Mouse (Mus musculus) cerebellum, adult 18-20 months (tissue): ENCODE measurements at regions not wholly inside any gene's neighbourhood (a gene's known extent, or its start where the extent isn't known, plus 50 kb on each side); places are given as distances from the start of the nearest gene placed in this dataset.

Source experiments
- DNase-seq, 2 experiments: peaks; one replicate each; pipeline ENCODE4 v3.0.0; 2021

DNA sequence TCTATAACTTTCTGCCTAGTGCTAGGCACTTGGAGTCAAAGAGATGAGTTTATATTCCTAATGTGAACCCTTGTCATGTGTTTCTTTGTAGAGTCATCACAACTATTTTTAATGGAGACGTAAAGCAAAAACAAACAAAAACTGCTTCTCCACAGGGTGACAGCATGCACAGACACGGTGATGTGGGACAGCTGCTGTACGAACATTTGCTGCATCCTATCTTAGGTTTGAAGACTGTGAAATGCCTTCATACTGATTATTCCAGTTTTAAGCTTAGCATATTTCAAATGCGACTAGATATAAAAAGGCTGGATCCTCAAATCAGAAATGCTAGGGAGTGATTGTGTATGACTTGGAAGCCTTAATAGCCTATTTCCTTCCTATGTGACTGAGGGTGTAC is 187.3 kb upstream of the Eci2 start:
- DNase-seq = no peak

DNA sequence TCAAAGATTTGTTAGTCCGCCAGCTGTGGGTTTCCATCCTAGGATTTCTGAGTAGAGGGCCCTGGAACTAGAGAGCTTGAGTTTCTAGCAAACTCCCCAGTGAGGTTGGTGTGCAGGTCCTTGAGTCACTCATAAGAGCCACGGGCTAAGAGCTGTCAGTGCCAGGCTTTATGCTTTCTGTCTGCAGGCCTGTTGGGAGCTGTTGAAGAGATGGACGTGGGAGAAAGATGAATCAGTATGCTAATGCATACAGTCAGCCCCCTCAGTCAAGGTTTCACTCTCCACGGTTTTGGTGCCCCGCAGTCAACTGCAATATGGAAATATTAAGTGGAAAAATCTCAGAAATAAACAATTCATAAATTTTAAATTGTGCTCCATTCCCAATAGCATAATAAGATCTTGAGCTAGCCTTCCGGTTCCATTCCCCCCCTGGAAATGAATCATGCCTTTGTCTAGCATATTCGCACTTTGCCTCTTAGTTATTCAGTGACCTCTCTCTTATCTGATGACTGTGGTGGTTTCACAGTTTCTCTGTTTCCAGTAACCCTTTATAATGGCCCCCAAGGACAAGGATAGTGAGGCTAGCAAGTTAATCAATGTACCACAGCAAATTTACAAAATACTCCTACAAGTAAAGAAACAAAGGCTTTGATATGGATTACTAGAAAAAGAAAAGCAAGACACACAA is 199.4 kb upstream of the Eci2 start:
- no peak for DNase-seq

DNA sequence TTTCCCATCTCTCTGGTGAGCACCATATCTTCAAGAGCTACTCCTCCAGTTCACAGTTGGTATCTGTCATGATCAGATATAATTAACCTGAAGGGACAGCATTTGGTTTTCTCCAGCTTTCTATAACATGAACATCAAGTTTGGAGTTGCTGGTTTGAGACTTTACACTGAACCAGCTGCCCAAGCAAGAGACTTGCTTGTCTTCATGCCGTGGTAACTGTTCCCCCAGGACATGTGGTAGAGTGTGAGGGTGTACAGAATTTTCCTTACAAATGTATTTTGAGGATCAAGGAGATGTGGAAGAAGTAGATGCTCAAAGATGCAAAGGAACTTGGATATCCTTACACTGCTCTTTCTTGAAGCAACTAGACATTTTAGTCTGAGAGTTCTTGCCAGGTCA is 200.0 kb upstream of the Eci2 start:
- DNase-seq = no peak

DNA sequence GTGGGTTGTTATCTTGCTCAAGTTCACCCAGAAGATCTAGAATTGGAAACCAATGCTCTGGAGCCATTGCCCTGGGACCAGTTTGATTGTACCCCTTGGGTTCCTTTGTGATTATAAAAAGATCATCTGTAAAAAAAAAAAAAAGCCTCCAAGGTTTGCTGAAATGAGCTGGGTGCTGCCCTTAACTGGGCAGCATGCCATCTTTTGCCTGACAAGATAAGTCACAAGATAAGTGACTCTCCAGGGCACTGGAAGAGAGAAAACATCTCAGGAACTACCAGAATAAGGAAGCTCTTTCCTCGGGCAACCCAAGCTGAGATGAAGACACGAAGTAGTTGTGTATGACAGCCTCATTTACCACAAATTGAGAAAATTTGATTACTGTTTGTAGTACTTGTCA is 202.7 kb upstream of the Eci2 start:
- DNase-seq = no peak

DNA sequence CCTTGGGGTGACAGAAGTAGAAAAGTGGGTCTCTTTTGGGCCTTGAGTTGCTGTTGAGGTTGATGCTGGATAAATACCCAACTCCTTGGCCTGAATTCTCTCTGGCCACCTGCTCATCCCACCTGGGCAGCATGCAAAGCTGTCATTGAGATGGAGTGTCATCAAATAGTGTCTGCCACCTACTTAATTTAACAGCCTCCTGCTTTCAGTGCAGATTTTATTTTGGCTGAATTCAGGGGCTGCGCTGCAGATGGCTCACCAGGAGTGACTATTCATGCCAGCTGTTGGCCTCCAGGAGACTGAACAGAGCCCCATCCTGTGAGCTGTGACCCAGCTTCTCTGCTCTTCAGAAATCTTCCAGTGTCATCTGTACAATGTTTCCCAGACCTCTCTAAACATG is 206.7 kb upstream of the Eci2 start:
- DNase-seq = peak; percentile 54 to 58

DNA sequence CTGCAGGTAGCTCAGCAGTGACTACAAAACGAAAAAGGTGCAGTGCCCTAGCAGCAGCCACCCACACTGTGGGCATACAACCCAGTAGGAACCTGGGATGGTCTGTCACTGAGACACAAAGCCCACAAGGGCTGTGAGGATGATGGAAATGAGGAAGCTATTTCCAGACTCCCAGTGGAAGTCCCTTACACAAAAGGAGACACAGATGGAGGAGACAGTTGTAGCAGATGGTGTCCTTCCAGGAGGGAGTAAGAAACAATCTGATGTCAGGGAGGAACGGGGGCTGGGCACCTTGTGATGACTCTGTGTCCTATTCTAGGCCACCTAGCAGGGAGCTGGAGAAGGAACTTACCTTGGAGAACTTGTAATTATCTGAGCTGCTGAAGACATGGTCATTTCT is 214.5 kb upstream of the Eci2 start:
- peak; percentile 92 to 95 for DNase-seq

DNA sequence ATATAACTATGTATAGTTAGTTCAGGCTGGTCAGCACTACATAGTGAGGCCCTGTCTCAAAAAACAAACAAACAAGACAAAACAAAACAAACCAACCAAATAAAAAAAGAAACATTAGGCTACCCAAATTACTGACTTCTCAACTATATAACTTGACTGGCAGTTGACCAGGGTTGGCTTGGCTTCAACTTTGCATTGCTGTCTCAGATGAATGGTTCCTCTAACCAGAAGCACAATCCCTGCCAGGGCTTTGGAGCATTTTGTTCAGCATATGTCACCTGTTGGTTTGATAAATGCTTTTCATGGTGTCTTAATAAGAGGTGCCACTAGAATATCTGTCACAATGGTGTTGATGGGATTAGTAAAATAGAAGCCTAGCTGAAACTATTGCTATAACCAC is 217.1 kb upstream of the Eci2 start:
- DNase-seq = peak; percentile 62 to 66

DNA sequence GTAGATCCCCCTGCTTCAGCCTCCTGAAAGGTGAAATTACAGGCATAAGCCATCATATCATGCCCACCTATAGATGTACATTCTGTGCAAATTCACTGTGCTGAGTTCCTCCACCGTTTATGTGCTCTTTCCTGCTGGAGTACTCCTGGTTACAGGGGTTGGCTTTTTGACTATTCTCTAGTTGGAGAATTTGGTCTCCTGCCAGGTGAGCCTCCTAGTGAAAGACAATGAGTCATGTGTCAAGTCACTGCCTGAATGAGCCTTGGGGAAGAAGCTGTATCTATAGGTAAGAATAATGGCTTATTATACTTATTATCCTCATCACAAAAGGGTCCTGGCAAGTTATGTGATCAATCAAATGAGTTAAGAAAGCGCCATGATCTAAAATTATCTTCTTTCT is 230.5 kb upstream of the Eci2 start:
- DNase-seq = no peak

DNA sequence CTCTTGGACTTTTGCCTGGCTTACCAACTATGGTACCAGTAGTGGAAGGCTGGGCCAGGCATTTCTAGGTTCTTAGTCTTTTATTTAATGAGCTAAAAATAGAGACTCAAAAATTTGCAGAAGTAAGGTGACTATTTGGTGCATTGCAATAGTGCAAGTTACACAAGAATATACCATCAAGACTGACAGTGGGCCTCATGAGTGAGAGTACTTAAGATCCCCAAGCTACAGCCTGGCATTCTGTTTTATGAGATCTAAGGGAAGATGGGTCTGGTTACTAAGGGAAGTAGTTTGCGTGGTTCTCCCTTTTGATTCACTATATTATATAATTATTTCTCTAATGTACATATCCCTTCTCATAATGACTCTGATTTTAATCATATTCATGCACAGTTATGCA is 231.8 kb upstream of the Eci2 start:
- no peak for DNase-seq

DNA sequence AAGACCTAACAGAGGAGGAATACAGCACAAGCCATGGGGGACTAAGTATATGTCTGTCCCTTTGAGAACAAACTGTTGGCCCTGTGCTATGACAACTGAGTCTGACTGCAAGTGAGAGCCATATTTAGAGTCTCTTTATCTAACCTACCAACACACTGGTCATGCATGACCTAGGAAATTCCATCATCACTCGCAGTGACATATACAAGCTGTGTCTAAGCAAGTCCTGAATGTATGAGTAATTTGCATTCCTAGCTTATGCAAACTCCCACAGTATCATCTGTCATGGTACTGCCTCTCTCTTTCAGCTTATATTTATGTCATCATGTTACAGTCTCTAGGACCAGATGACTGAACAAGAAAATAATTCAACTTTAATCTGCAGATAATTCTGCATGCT is 257.1 kb upstream of the Eci2 start:
- no peak for DNase-seq

DNA sequence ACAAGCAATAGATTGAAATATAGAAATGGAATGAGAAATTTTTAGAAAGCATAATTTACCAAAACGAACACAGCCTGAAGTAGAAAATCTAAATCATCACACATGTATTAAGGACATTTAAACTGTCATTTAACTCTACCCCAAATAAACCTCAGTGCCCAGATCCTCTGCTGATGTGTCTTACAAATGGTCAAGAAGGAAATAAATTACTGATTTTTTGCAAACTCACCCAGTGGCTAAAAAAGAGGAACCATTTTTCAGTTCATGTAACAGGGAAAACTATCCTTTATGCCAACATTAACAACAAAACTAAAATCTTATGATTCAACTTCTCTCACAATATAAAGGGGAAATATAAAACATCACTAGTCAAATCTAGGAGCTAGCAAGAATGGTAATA is 275.2 kb upstream of the Eci2 start:
- no peak for DNase-seq

DNA sequence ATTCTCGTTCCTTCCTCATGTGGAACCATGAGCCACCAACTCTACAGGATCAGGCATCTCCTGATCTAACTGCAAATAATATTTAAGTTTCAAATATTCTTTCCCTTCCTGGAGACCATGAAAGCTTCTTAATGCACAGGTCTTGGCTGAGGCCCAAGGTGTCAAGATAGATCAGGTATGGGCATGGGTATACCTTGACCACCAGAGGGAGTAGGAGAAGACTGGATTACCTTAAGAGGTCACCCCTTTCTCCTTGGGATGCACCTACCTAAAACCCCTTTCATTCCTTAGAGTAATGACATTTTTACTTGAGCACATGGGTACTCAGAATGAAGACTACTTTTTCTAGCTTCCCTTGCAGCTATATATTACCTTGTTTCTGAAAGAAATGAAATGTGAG is 289.9 kb upstream of the Eci2 start:
- no peak for DNase-seq

DNA sequence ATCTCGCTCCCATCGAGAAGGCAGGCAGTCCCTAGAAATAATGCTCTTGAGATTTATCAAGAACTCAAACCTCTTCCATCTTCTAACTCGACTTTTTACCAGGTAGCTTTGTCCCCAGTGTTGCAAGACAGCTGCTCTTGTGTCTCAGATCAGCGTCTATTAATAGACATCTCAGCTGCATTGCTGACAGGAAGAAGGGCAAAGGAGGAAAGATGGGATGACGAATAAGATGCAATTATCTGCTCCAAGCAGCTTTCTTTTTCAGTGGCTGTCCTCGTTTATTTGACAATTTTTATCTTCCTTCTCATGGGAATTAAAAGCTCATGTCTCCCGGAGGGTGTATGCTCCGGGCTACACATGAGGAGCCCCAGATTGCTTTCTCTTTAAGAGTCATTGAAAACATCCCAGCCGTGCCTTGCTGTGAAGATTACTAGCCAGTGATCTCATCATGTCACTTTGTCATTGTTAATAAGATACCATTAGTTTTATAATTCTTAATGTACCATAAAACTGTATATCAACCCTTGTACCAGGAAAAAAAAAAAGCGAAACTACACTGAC is 299.9 kb upstream of the Eci2 start:
- no peak for DNase-seq

DNA sequence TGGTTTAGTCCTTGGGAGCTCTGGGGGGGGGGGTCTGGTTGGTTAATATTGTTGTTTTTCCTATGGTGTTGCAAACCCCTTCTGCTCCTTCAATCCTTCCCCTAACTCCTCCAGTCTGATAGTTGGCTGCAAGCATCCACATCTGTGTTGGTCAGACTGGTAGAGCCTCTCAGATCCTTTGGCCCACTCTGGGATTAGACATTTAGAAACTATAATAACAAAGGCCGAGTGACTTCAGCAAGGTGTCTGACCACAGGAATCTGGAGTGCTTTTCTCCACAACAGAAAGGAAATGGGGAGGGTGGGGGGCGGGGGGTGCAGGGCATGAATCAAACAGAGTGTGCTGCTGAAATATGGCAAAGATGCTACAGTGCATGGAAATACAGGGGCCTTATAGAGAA is 301.4 kb upstream of the Eci2 start:
- DNase-seq = no peak

DNA sequence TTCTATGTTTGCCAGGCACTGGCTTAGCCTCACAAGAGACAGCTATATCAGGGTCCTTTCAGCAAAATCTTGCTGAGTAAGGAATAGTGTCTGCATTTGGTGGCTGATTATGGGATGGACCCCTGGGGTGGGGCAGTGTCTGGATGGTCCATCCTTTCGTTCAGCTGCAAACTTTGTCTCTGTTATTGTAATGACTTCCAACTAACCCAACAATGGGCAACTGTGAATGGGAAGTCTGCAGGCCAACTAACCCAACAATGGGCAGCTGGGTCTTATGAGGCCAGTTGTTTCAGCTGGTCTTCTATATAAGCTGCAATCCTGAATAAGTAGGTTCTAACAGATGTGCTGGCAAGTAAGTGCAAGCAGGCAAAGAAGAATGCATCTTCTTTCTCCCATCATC is 304.0 kb upstream of the Eci2 start:
- DNase-seq = no peak

DNA sequence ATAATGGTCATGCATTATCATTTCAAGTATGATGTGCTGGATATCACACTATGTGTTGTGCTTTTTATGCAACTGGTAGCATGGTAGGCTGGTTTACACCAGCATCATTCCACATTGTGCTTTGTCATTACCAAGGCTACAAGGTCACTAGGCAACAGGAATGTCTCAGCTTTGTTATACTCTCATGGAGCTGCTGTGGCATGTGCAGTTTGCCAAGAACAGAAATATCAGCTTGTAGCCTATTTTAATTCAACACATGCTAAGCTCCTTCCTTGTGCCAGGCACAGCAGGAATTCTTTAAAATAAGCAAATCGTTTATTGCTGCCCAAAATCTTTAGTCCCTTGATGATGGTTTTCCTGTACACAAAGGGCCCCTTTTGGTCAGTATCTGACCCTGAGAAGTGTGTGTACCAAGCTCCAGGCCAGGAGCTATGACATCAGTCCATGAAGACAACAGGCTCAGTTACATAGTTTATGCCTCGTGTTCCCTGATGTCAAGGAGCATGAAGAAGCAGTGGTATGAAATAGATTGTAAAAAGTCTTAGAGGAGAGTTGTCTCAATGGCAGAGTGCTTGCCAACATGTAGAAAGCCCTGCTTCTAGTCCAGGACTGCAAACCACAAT is 314.0 kb upstream of the Cdyl start:
- no peak for DNase-seq

DNA sequence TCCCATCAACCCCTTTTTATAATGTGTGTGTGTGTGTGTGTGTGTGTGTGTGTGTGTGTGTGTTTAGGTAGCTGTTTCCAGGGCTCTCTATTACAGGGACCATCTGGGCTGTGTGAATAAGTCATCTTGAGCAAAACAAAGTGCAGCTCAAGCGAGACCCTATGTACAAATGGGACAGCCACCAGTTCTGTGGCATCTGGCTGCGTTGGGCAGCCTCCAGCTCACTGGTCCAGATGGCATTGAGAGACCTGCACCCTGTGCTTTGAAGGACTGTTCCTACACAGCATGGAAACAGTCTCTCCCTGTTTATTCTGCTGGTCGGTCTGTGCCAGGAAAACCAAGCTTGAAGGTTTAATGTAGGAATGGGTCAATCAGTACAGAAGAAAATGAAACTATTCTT is 311.4 kb upstream of the Cdyl start:
- no peak for DNase-seq

DNA sequence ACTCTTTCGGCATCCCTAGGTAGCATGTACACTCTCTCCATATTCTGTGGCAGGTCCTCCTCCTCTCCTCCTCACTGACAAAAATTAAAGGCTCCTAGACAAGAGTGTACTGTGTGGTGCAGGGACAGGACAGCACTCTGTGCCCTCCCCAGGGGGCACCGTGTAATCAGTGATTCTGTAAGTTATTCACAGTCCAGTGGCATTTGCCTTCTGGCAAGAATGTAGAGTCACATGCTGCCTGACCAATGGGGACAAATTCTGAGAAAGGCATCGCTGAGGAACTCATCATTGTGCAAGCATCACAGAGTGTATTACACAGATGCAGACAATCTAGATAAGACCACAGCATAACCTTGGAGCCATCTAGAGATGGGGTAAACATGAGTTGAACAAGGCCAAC is 300.3 kb upstream of the Cdyl start:
- DNase-seq = no peak

DNA sequence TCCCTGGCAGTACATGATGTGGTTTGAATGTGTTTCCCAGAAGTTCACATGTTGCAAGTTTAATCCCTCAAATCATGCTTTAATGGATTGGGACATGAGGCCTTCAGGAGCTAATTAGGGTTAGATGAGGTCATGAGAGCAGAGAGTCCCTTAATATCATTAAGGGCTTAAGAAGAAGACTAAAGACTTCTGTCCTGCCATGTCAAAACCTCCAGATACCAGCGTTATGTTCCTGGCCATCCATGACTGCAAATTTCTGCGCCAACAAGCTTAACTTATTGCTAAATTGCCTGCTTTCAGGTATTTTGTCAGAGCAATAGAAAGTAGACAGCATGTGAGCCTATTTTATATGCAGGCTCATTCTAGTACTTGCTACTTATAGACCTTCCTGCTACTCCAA is 282.1 kb upstream of the Cdyl start:
- DNase-seq = no peak

DNA sequence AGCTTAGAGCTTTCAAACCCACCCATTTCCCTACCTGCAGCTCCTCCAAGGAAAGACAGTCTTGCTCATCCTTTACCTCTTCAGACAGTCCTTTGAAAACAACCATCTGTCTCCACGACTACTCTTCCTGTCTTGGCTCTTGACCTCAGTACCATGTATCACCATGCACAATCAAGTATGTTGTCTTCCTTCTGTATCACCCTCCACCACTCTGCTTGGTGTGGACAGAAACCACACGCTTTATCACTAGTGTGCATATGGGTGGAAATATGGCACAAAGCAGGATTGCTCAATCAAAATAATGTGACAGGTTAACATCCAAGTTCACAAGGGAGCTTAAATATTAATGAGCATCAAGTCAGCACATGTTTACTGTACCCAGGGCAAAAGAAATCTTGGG is 280.1 kb upstream of the Cdyl start:
- DNase-seq = no peak

DNA sequence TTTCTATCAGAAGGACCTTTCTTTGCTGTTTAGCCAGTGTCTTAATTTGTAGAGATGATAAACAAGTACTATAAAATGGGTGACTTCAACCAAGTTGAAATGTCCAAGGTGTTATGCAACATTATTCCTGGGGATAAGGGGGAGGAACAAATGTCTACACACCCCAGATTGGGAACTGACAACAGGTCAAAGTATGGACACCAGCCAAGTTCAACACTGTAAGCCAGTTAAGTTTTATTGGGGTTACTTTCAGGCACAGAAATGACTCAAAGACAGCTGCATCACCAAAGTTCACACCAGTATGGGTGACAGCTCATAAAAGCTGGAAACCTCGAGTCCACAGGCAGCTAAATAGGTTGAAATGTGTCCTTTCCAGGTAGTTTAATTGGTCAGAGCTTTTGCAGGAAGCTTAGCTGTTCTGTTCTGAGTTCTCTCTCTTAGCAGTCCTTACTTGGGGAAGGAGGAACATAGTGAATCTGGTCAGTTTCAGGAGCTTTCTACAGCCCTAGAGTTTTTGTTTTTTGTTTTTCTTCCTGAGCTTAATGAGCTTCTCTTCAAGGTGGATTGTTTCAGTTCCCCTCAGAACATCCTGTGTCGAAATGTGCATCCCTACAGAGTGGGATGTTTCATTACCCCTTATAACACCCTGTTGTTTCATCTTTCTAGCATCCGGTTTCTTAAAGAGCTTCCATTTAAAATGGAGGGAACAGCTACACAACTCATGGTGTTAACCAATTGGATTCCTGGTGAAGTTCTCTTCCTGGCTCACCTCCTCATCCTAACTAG is 279.2 kb upstream of the Cdyl start:
- no peak for DNase-seq

DNA sequence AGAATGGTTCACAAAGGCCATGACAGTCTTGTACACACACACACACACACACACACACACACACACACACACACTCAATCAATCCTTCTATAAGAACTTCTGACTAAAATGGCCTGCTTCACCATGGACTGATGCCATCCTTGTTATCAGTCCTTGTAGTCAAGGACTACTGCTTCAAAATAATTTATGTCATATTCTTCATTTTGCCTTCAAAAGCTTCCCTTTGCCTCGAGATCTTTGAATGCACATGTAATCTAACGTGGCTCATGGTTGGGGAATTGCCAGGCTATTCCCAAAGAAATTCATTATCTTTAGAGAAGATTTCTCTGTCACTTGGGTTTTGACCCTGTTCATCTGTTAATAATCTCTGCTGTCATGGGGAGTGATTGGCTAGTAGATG is 278.0 kb upstream of the Cdyl start:
- DNase-seq = no peak

DNA sequence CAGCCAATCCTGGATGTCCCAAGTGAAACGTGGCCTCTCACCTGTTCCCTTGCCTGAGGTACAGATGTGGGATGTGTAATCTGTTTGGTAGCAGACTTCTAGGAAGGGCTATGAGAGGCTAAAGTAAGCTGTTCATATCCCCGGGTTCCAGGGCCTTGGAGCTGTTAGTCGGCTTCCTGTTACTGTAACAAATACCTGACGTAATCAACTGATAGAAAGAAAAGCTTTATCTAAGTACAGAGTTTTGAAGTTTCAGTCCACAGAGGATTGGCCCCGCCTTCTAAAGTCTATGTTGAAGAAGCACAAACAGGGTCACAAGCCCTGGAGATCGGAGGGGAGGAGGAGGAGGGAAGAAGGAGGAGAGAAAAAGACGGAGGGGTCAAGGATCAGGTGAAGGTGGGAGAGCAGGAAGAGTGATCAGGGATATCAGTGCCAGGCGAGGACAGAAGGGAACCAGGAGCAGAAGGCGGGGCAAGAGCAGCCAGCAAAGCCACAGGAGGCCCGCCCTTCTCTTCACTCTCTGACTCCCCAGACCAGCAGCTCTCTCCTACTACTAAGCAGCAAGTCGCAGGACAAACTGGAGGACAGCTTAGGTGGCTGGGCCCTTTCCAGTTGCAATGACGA is 276.5 kb upstream of the Cdyl start:
- DNase-seq = peak; percentile 7 to 17

DNA sequence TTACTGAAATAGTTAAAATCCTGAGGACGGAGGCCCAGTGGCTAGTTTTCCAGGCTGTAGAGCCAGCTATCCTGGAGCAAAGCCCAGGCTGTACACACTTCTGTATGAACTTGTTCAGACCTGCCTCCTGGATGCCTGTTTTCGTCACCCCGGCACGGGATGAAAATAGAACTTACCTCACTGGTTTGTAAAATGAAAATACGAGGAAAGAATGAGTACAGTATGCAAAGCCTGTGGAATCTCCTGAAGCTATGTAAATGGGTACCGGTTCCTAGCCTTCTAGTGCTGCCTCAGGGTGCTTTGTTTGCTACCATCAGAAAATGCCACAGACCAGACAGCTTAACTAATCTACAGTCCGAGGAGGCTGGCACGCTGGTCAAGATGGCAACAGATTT is 276.0 kb upstream of the Cdyl start:
- DNase-seq = peak in 1 of 2 experiments; percentile 4
